In the genomic region with DNA sequence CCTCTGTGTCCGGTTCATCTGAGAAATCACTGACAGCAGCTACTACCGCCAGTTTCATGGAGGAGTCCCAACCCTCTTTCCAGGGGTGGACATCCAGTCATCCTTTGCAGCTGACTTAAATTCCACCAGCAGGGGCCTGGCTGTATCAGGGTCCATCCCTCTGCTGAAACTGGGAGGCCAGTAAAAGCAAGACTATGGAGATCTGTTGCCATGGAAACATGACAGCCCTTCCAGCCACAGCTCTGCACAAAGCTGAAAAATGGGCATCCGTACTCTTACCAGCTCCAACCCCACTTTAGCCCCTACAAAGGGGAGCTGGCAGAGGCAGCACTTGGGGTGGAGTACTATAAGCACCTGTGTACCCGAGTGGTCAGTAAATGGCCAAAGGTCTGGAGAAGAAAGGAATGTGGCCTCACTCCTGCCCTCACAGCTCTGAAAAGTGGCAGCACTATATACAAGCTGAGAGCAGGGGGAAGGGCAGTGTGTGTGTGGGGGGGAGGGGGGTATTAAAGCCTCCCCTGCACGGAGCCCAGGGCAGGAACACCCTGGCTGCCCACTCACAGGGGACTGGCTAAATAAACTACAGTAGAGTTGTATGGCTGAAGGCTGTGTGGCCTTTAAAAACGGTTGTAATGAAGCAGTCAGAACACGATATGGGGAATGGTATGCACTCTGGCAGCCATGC, we compare ENCODE assay signal across 8 mouse cellular contexts. TPM values are rescaled to one million over a fixed set of nuclear protein-coding genes. Genes with fewer than 3 reads are reported as not detected.
A peak's percentile ranks its signal among the peaks of the same experiment; 100 is the strongest.
DNase-seq lines count a peak whose midpoint lies in the region; ATAC-seq and TF ChIP-seq lines count a peak whose summit lies in the region.

No protein-coding gene starts in this region.

- H3K27me3 ChIP-seq in embryonic facial prominence, embryonic 12.5 days, result no peaks in the 10 kb centered on the region
- no peaks in the 10 kb centered on the region for H3K27me3 ChIP-seq in limb, embryonic 11.5 days (ENCODE audit: control insufficient read depth, insufficient read depth, low read length)

- H3K9ac ChIP-seq in embryonic facial prominence, embryonic 12.5 days, result no peak overlapping the region
- no peak overlapping the region for H3K9ac ChIP-seq in limb, embryonic 11.5 days (ENCODE audit: low read length)

- no peak overlapping the region for H3K4me2 ChIP-seq in embryonic facial prominence, embryonic 12.5 days (replicated peaks)
- peak overlapping the region; percentile 5; the same call in 1 of the 2 replicates for H3K4me2 ChIP-seq in limb, embryonic 11.5 days (ENCODE audit: low read depth, severe bottlenecking)

- no peak for TF ChIP-seq CTCF in layer of hippocampus, adult 2 months (conservative IDR thresholded peaks at IDR 0.05)

- peaks cover 25% of the 10 kb centered on the region for H3K4me1 ChIP-seq in embryonic facial prominence, embryonic 12.5 days
- peaks cover 22% of the 10 kb centered on the region for H3K4me1 ChIP-seq in limb, embryonic 11.5 days (ENCODE audit: control insufficient read depth, insufficient read depth, low read length)

- H3K4me3 ChIP-seq in layer of hippocampus, adult 2 months, result no peak overlapping the region
- H3K4me3 ChIP-seq in embryonic facial prominence, embryonic 12.5 days, result no peak overlapping the region
- no peak overlapping the region for H3K4me3 ChIP-seq in limb, embryonic 11.5 days (ENCODE audit: low read depth, low read length)

- peak overlapping the region; percentile 69 for H3K27ac ChIP-seq in layer of hippocampus, adult 2 months
- H3K27ac ChIP-seq in embryonic facial prominence, embryonic 12.5 days, result peak overlapping the region; percentile 58
- no peak overlapping the region for H3K27ac ChIP-seq in limb, embryonic 11.5 days (replicated peaks; ENCODE audit: low read depth, low read length)

- no peaks in the 10 kb centered on the region for H3K9me3 ChIP-seq in embryonic facial prominence, embryonic 12.5 days
- no peaks in the 10 kb centered on the region for H3K9me3 ChIP-seq in limb, embryonic 11.5 days (ENCODE audit: control insufficient read depth, low read length)

- 31% methylated on average over 7 of the region's 7 CpGs for WGBS in embryonic facial prominence, embryonic 12.5 days
- WGBS in limb, embryonic 11.5 days, result 31% methylated on average over 7 of the region's 7 CpGs

- H3K36me3 ChIP-seq in embryonic facial prominence, embryonic 12.5 days, result peaks cover 16% of the 10 kb centered on the region
- peaks cover 5% of the 10 kb centered on the region; the same call in 1 of the 2 replicates for H3K36me3 ChIP-seq in limb, embryonic 11.5 days (ENCODE audit: control insufficient read depth, insufficient read depth, low read length)

- no peak for ATAC-seq in embryonic facial prominence, embryonic 12.5 days (ENCODE audit: insufficient number of reproducible peaks, insufficient read depth, low FRiP score, low TSS enrichment)
- ATAC-seq in limb, embryonic 11.5 days (ENCODE audit: insufficient number of reproducible peaks, low FRiP score, low TSS enrichment, low read depth), result no peak; the same call in 1 of the 2 replicates
- ATAC-seq in megakaryocyte, adult 5-6 weeks (ENCODE audit: poor library complexity, severe bottlenecking), result no peak

- DNase-seq in layer of hippocampus, adult 2 months (ENCODE audit: low spot score in 2 of 2), result no peak
- no peak for DNase-seq in layer of hippocampus, adult 8-10 months (ENCODE audit: low spot score in 2 of 2)
- DNase-seq in limb, embryonic 11.5 days (ENCODE audit: low spot score), result peak; percentile 33
- peak; percentile 43 for DNase-seq in retina, embryonic 14.5 days (ENCODE audit: low spot score)
- no peak for DNase-seq in gastrocnemius, postnatal 25 days
- no peak for DNase-seq in urinary bladder, postnatal 10 days (ENCODE audit: low spot score)

RNA-seq across cellular contexts. Expression of a gene that starts 32.4 kb away (rescaled TPM):
- 10 to 100 TPM; 42.3 to 54.8 TPM for total RNA-seq in layer of hippocampus, adult 2 months (2021)
- total RNA-seq in layer of hippocampus, adult 8-10 months (2022), result 10 to 100 TPM; 48.8 to 61.1 (median 54.6) TPM
- 23.6 and 27.0 TPM in 2 replicates for polyA plus RNA-seq in embryonic facial prominence, embryonic 12.5 days (2016; fragmentation: Nextera tagmentation; extraction: Ambion mirVana)
- 23.8 and 29.3 TPM in 2 replicates for polyA plus RNA-seq in limb, embryonic 11.5 days (2014; fragmentation: Nextera tagmentation; extraction: Ambion mirVana)
- total RNA-seq in gastrocnemius, postnatal 25 days (2021), result 10 to 100 TPM; 17.0 to 19.0 TPM
- 21.7 and 26.3 TPM in 2 replicates for total RNA-seq in megakaryocyte, adult 5-6 weeks (2015)
- 11.3 and 18.9 TPM in 2 replicates for total RNA-seq in megakaryocyte, adult 5-6 weeks (2017)

Comparison
In these comparisons a context has a peak if more than half of its experiments do, and no peak if none do; other contexts are left out.
1. DNase-seq: peak in limb, embryonic 11.5 days (single experiment) and retina, embryonic 14.5 days (single experiment); none in layer of hippocampus, adult 2 months (0 of 2), layer of hippocampus, adult 8-10 months (0 of 2), gastrocnemius, postnatal 25 days (single experiment) and urinary bladder, postnatal 10 days (single experiment).